Mouse (Mus musculus) CH12.LX (cell line): ENCODE results near the gene Immt.

Experiments
- CHD2 ChIP-seq: IDR thresholded peaks from 2 replicates; pipeline ENCODE4 v1.6.1; 2011; ENCODE audit warnings: low read length, improper control_type of control experiment
- CTCF ChIP-seq, 2 experiments: IDR thresholded peaks in 1 of 2; conservative IDR thresholded peaks in 1 of 2; 2 replicates each; pipeline ENCODE4 v1.5.1; 2011 to 2012; ENCODE audit warnings: low read depth in 2 of 2, low read length in 2 of 2, improper control_type of control experiment in 1 of 2, inconsistent platforms in 1 of 2, mild to moderate bottlenecking in 1 of 2, moderate library complexity in 1 of 2
- EP300 ChIP-seq: IDR thresholded peaks from 2 replicates; pipeline ENCODE4 v1.6.1; 2011; ENCODE audit warnings: low read length, improper control_type of control experiment
- MAX ChIP-seq: IDR thresholded peaks from 2 replicates; pipeline ENCODE4 v1.6.1; 2011; ENCODE audit warnings: low read length, improper control_type of control experiment
- NRF1 ChIP-seq: IDR thresholded peaks from 2 replicates; pipeline ENCODE4 v1.6.1; 2014; ENCODE audit warnings: low read depth, mild to moderate bottlenecking, inconsistent platforms, low read length, improper control_type of control experiment, moderate library complexity
- POLR2A ChIP-seq: IDR thresholded peaks from 2 replicates; pipeline ENCODE4 v1.6.1; 2011; ENCODE audit warnings: low read depth, mild to moderate bottlenecking, improper control_type of control experiment, low read length
- ZC3H11A ChIP-seq: IDR thresholded peaks from 2 replicates; pipeline ENCODE4 v1.6.1; 2012; ENCODE audit warnings: low read depth, mild to moderate bottlenecking, inconsistent platforms, low read length, improper control_type of control experiment

DNA sequence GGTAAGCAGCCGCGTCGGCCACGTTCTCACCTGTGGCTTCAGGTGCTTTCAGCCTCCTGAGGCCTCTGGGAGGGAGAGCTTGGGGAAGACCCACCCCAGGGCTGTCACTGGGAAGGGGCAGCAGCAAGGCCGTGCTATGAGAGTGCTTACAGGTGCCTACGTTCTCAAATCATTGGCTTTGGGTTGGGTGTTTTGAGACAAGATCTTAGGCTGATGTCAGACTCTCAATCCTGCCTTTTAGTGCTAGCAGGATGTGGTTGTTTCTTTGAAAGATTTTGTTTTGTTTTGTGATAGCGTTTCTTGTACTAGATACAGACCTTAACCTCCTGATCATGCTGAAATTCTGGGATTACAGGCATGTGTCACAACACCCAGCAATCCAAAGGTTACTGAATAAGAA, 89.6 kb downstream of the Immt start:
- TF ChIP-seq MAX (no peak), CHD2 (no peak), CTCF (conservative IDR thresholded peaks at IDR 0.05 in 1 of 2, IDR thresholded peaks at IDR 0.05 in 1 of 2; ENCODE audit: low read depth in 2 of 2, low read length in 2 of 2) (no peak), EP300 (no peak), POLR2A (no peak), NRF1 (no peak), ZC3H11A (no peak)
